Comparison of ENCODE assay signal across 8 mouse cellular contexts in genomic region chr1:168391617-168392499, GRCm38 (mm10). TPM values are rescaled to one million over a fixed set of nuclear protein-coding genes. Genes with fewer than 3 reads are reported as not detected.
DNase-seq lines count a peak whose midpoint lies in the region; ATAC-seq lines count a peak whose summit lies in the region.

No protein-coding gene starts in this region.

- H3K9me3 ChIP-seq in heart, embryonic 12.5 days (replicated peaks) = no peaks in the 10 kb centered on the region
- no peaks in the 10 kb centered on the region for H3K9me3 ChIP-seq in kidney, embryonic 15.5 days (replicated peaks)
- no peaks in the 10 kb centered on the region for H3K9me3 ChIP-seq in midbrain, embryonic 13.5 days

- H3K4me2 ChIP-seq in heart, embryonic 12.5 days = peak overlapping the region; percentile 43
- H3K4me2 ChIP-seq in kidney, embryonic 15.5 days = peak overlapping the region; percentile 32
- 0 out of 2 replicates have a peak overlapping the region, but pooled peaks have one; percentile 20 for H3K4me2 ChIP-seq in midbrain, embryonic 13.5 days (replicated peaks)

- peak overlapping the region; percentile 72 for H3K27ac ChIP-seq in heart, embryonic 12.5 days (ENCODE audit: poor library complexity, severe bottlenecking)
- peak overlapping the region; percentile 82 for H3K27ac ChIP-seq in kidney, embryonic 15.5 days
- H3K27ac ChIP-seq in midbrain, embryonic 13.5 days = no peak overlapping the region

- peaks cover 21% of the 10 kb centered on the region; the same call in 1 of the 2 replicates for H3K36me3 ChIP-seq in heart, embryonic 12.5 days
- peaks cover 41% of the 10 kb centered on the region for H3K36me3 ChIP-seq in kidney, embryonic 15.5 days
- H3K36me3 ChIP-seq in midbrain, embryonic 13.5 days = no peaks in the 10 kb centered on the region; the same call in 1 of the 2 replicates

- peaks cover 64% of the 10 kb centered on the region for H3K4me1 ChIP-seq in heart, embryonic 12.5 days (replicated peaks)
- peaks cover 70% of the 10 kb centered on the region for H3K4me1 ChIP-seq in kidney, embryonic 15.5 days
- peaks cover 63% of the 10 kb centered on the region for H3K4me1 ChIP-seq in midbrain, embryonic 13.5 days (replicated peaks)

- no peak for ATAC-seq in heart, embryonic 12.5 days (ENCODE audit: insufficient number of reproducible peaks, low FRiP score)
- peak; percentile 66 for ATAC-seq in kidney, embryonic 15.5 days (replicated peaks; ENCODE audit: low FRiP score)
- ATAC-seq in midbrain, embryonic 13.5 days = no peak

- no peaks in the 10 kb centered on the region for H3K27me3 ChIP-seq in heart, embryonic 12.5 days (replicated peaks)
- H3K27me3 ChIP-seq in kidney, embryonic 15.5 days = no peaks in the 10 kb centered on the region
- no peaks in the 10 kb centered on the region for H3K27me3 ChIP-seq in midbrain, embryonic 13.5 days

- H3K4me3 ChIP-seq in heart, embryonic 12.5 days = no peak overlapping the region
- H3K4me3 ChIP-seq in kidney, embryonic 15.5 days (replicated peaks) = no peak overlapping the region; the same call in 1 of the 2 replicates
- H3K4me3 ChIP-seq in midbrain, embryonic 13.5 days (replicated peaks) = no peak overlapping the region

- WGBS in heart, embryonic 12.5 days = 39% methylated on average over 20 of the region's 20 CpGs
- 12% methylated on average over 20 of the region's 20 CpGs for WGBS in kidney, embryonic 15.5 days
- 38% methylated on average over 20 of the region's 20 CpGs for WGBS in midbrain, embryonic 13.5 days

- H3K9ac ChIP-seq in heart, embryonic 12.5 days = 0 out of 2 replicates have a peak overlapping the region, but pooled peaks have one; percentile 43
- H3K9ac ChIP-seq in kidney, embryonic 15.5 days = peak overlapping the region; percentile 29; the same call in 1 of the 2 replicates
- no peak overlapping the region for H3K9ac ChIP-seq in midbrain, embryonic 13.5 days (replicated peaks)

- peak; percentile 67 to 70 for DNase-seq in right cerebral cortex, postnatal 10 days (ENCODE audit: low spot score in 2 of 2)
- no peak for DNase-seq in right cerebral cortex, postnatal 14 days
- peak; percentile 65 to 70 for DNase-seq in cerebellum, postnatal 14 days
- DNase-seq in frontal cortex, postnatal 36 days (ENCODE audit: low spot score in 2 of 2) = no peak
- no peak for DNase-seq in testis, postnatal 14 days (ENCODE audit: low spot score)

RNA-seq across cellular contexts. Expression of gene Pbx1, which starts 40.2 kb away (rescaled TPM):
- polyA plus RNA-seq in heart, embryonic 12.5 days (2016; fragmentation: Nextera tagmentation; extraction: Ambion mirVana) = 26.2 and 26.3 TPM in 2 replicates
- polyA plus RNA-seq in kidney, embryonic 15.5 days (2015; fragmentation: Nextera tagmentation; extraction: Ambion mirVana) = 81.9 and 84.5 TPM in 2 replicates
- polyA plus RNA-seq in midbrain, embryonic 13.5 days (2015; fragmentation: Nextera tagmentation; extraction: Ambion mirVana) = 84.9 and 91.4 TPM in 2 replicates

Comparison
In these comparisons a context has a peak if more than half of its experiments do, and no peak if none do; other contexts are left out.
1. DNase-seq: peak in right cerebral cortex, postnatal 10 days (2 of 2) and cerebellum, postnatal 14 days (2 of 2); none in right cerebral cortex, postnatal 14 days (single experiment), frontal cortex, postnatal 36 days (0 of 2) and testis, postnatal 14 days (single experiment).
2. Peak in every context shown above with its lines, with median percentiles within 50 percentile points of each other: H3K4me2 ChIP-seq.